Mouse (Mus musculus) G1E (cell line): ENCODE results near the gene Pik3cg. TPM values are rescaled to one million over a fixed set of nuclear protein-coding genes. Genes with fewer than 3 reads are reported as not detected.

Experiments
- ATAC-seq: 2 replicates; pipeline ENCODE4 v1.8.0; 2016; ENCODE audit warnings: mild to moderate bottlenecking; ENCODE audit not compliant: insufficient number of reproducible peaks, poor library complexity, low FRiP score, severe bottlenecking; ENCODE audit errors: extremely low read depth
- DNase-seq: peaks from one replicate; pipeline ENCODE4 v3.0.0; 2012; ENCODE audit warnings: low spot score
- H3K27me3 ChIP-seq: 2 replicates; pipeline ENCODE4 v1.6.1; 2012; ENCODE audit warnings: mild to moderate bottlenecking, low read length, inconsistent platforms; ENCODE audit not compliant: insufficient read depth
- H3K36me3 ChIP-seq: replicated peaks from 2 replicates; pipeline ENCODE3; 2012; ENCODE audit warnings: mild to moderate bottlenecking, inconsistent platforms
- H3K4me1 ChIP-seq: 2 replicates; pipeline ENCODE4 v1.6.1; 2012; ENCODE audit warnings: low read depth, low read length, inconsistent platforms, mixed read lengths; ENCODE audit not compliant: insufficient read depth
- H3K4me3 ChIP-seq: 2 replicates; pipeline ENCODE4 v1.5.1; 2012; ENCODE audit warnings: low read depth, mild to moderate bottlenecking, inconsistent platforms, low read length, moderate library complexity, mixed read lengths
- H3K9me3 ChIP-seq: replicated peaks from 2 replicates; pipeline ENCODE4 v1.6.1; 2012; ENCODE audit warnings: inconsistent platforms
- CTCF ChIP-seq: IDR thresholded peaks from 2 replicates; pipeline ENCODE4 v1.5.1; 2012; ENCODE audit warnings: low read depth, low read length, inconsistent platforms, mixed read lengths
- GATA1 ChIP-seq: IDR thresholded peaks from 2 replicates; pipeline ENCODE4 v1.6.1; 2012; ENCODE audit warnings: borderline replicate concordance, low read length, inconsistent platforms, mixed read lengths
- GATA2 ChIP-seq: IDR thresholded peaks from 2 replicates; pipeline ENCODE4 v1.6.1; 2012; ENCODE audit warnings: low read depth, low read length, inconsistent platforms, borderline replicate concordance
- POLR2AphosphoS5 ChIP-seq: IDR thresholded peaks from 2 replicates; pipeline ENCODE4 v1.6.1; 2012; ENCODE audit warnings: low read depth, low read length, inconsistent platforms; ENCODE audit not compliant: insufficient replicate concordance
- TAL1 ChIP-seq: conservative IDR thresholded peaks from 2 replicates; pipeline ENCODE4 v1.6.1; 2012; ENCODE audit warnings: low read depth, low read length, inconsistent platforms, mixed read lengths
- polyA plus RNA-seq: library from polyadenylated mRNA; stranded (reverse); fragments of >175 nt; gene quantifications from 2 replicates; pipeline ENCODE4 v1.2.3, GENCODE M21; 2012
- total RNA-seq, 2 experiments: library from RNA; stranded (forward) in 1 of 2; stranded (reverse) in 1 of 2; fragments of 200-1000 nt in 1 of 2; fragments of >200 nt in 1 of 2; fragmentation: Nextera tagmentation in 1 of 2; gene quantifications; 2 replicates each; pipeline ENCODE4 v1.2.3; 2014 to 2017

The Pik3cg gene
- total and polyA plus RNA-seq, 3 experiments, result 4.0 to 56.2 (median 42.4) TPM

GRCm38 (mm10) chr12:32138831-32139230 is 69.6 kb downstream of the Pik3cg start:
- no peak for DNase-seq
- H3K4me3 ChIP-seq, result no peak overlapping the region
- TF ChIP-seq GATA1, result no peak
- TF ChIP-seq TAL1, result no peak
- no peak for TF ChIP-seq POLR2AphosphoS5
- TF ChIP-seq CTCF, result no peak
- TF ChIP-seq GATA2, result no peak
- ATAC-seq, result no peak
- no peaks in the 10 kb centered on the region for H3K9me3 ChIP-seq
- peaks cover 85% of the 10 kb centered on the region for H3K4me1 ChIP-seq
- no peaks in the 10 kb centered on the region for H3K27me3 ChIP-seq
- no peaks in the 10 kb centered on the region for H3K36me3 ChIP-seq

DNA sequence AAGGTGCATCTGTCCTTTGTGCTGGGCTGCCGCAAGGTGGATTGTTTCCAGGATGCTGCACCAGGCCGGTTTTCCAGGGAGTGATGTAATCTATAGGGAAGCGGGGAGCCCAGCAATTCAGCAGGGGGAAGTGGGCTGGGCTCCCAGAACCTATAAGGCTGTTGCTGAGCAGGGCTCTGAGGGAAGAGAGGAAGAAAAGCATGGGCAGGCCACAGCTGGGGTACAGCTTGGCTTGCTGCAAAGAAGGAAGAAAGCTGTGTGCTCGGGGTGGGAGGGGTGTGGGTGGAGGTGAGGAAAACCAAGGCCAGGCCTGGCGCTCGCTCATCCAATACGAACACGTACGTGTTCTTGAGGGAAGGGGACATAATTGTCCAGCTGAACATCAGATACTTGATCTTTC is 70.1 kb downstream of the Pik3cg start:
- no peak for ATAC-seq
- Histone ChIP-seq H3K4me3 (no peak overlapping the region), H3K9me3 (no peaks in the 10 kb centered on the region), H3K27me3 (no peaks in the 10 kb centered on the region), H3K4me1 (peaks cover 85% of the 10 kb centered on the region), H3K36me3 (no peaks in the 10 kb centered on the region)
- DNase-seq, result no peak
- no peak for TF ChIP-seq POLR2AphosphoS5
- no peak for TF ChIP-seq CTCF
- TF ChIP-seq GATA2, result no peak
- TF ChIP-seq GATA1, result no peak
- no peak for TF ChIP-seq TAL1

GRCm38 (mm10) chr12:32137542-32137941 is 70.9 kb downstream of the Pik3cg start:
- no peak for TF ChIP-seq GATA1
- TF ChIP-seq TAL1, result no peak
- no peak for TF ChIP-seq CTCF
- no peak for TF ChIP-seq GATA2
- no peak for TF ChIP-seq POLR2AphosphoS5
- H3K4me1 ChIP-seq, result peaks cover 87% of the 10 kb centered on the region
- H3K9me3 ChIP-seq, result no peaks in the 10 kb centered on the region
- DNase-seq (no peak), ATAC-seq (no peak)
- no peaks in the 10 kb centered on the region for H3K36me3 ChIP-seq
- no peak overlapping the region for H3K4me3 ChIP-seq
- H3K27me3 ChIP-seq, result no peaks in the 10 kb centered on the region

DNA sequence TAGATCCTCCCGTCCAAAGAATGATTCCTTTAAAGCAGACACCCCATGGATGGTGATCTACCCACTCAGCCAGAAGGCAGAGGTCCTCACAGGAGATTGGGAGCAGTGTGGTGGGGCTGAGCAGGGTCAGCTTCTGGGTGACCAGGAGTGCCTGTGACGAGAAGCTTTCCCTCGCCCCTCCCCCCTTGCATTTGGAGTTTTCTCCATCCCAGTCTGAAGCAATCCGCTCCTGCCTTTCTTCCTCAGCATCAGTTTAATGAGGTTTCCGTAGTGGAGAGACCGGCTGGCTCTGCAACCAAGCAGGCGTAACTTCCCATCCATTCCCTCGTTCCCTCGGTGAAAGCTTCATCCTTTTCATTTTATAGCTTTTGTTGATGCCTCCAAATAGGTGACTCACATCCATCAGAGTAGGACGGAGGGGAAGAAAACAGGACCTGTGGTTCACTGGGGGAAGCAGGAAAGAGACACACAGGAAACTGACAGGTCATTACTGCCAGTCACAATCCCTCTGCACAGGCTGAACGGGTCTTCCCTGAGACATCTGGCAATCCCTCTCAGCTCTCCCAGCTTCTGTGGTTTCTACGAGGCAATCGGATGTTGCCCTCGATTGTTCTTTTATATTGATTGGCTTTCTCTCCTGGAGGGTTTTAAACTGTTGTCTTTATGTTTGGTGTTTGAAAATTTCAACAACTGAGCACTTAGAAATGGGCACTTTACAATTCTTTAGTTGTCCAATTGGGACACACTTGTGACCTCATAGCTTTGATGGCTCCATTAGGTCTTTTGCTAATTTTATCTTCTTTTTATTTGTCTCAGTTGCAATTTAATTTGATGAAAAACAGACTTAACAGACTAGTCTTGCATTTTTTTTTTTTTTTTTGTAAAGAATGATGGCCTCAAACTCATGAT is 80.6 kb downstream of the Pik3cg start:
- peak overlapping the region; percentile 42; the same call in 1 of the 2 replicates for H3K4me3 ChIP-seq
- H3K4me1 ChIP-seq, result peaks cover 93% of the 10 kb centered on the region
- no peak for TF ChIP-seq GATA1
- TF ChIP-seq TAL1, result 0 out of 2 replicates have a peak, but pooled peaks have one; percentile 18
- no peaks in the 10 kb centered on the region for H3K9me3 ChIP-seq
- H3K36me3 ChIP-seq, result no peaks in the 10 kb centered on the region
- DNase-seq (peak; percentile 34), ATAC-seq (no peak)
- no peaks in the 10 kb centered on the region for H3K27me3 ChIP-seq

DNA sequence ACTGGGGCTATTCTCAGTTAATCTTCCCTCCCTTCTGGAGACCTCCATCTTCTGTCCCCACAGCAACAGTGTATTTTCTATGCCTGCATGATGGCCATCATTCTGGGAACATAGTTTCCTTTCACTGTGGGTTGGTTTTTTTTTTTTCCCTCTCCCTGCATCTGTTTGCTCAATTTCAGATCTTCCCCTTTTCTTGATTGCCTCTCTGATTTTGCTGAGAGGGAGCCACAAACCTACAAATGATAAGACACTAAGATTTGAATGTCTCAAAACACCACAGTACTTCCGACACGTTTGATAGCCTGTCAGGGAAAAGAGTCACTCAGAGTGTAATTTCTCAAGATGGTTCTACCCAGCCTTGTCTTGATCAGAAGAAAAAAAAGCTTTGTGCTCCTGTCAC is 81.3 kb downstream of the Pik3cg start:
- H3K4me1 ChIP-seq, result peaks cover 91% of the 10 kb centered on the region
- no peak overlapping the region; the same call in 1 of the 2 replicates for H3K4me3 ChIP-seq
- no peaks in the 10 kb centered on the region for H3K9me3 ChIP-seq
- no peaks in the 10 kb centered on the region for H3K36me3 ChIP-seq
- TF ChIP-seq GATA1, result no peak
- TF ChIP-seq CTCF, result no peak
- no peak for TF ChIP-seq POLR2AphosphoS5
- TF ChIP-seq GATA2, result no peak
- no peak for TF ChIP-seq TAL1
- DNase-seq, result no peak
- H3K27me3 ChIP-seq, result no peaks in the 10 kb centered on the region
- ATAC-seq, result no peak

- DNase-seq (no peak), ATAC-seq (no peak)
- Histone ChIP-seq H3K4me3 (no peak overlapping the region; the same call in 1 of the 2 replicates), H3K36me3 (no peaks in the 10 kb centered on the region), H3K27me3 (no peaks in the 10 kb centered on the region), H3K4me1 (peaks cover 74% of the 10 kb centered on the region), H3K9me3 (no peaks in the 10 kb centered on the region)
- TF ChIP-seq GATA1 (no peak), POLR2AphosphoS5 (no peak), CTCF (no peak)
Observed at GRCm38 (mm10) chr12:32124456-32124855, 84.0 kb downstream of the Pik3cg start.
